In genomic region chr2:18139646-18140045, GRCm38 (mm10) we compare ENCODE assay signal across 11 mouse cellular contexts.
"Had no signal": no experiment of that assay in that cellular context is flagged by ENCODE, and none has a peak within 500 bp of the region (broad histone marks: within the 10 kb centered on the region; RNA-seq: fewer than 3 reads in every experiment).

No protein-coding gene starts in this region.

- DNase-seq: kidney, adult 8-10 months; kidney, postnatal 36 days; thymus, postnatal 4 days had no signal

- H3K4me2 ChIP-seq: limb, embryonic 12.5 days; liver, embryonic 11.5 days; midbrain, embryonic 13.5 days had no signal

- H3K4me3 ChIP-seq: layer of hippocampus, adult 2 months; limb, embryonic 12.5 days; midbrain, embryonic 13.5 days had no signal

- H3K9me3 ChIP-seq: limb, embryonic 12.5 days; midbrain, embryonic 13.5 days had no signal

- H3K4me1 ChIP-seq: limb, embryonic 12.5 days; midbrain, embryonic 13.5 days had no signal

- ATAC-seq: inflammation-experienced regulatory T-cells, adult 6 months; intestine, postnatal 0 days; midbrain, embryonic 13.5 days had no signal

- H3K9ac ChIP-seq: limb, embryonic 12.5 days; midbrain, embryonic 13.5 days had no signal

- H3K27me3 ChIP-seq: limb, embryonic 12.5 days; midbrain, embryonic 13.5 days had no signal

- H3K27ac ChIP-seq: kidney, postnatal 0 days; layer of hippocampus, adult 2 months; limb, embryonic 12.5 days; midbrain, embryonic 13.5 days; stomach, postnatal 0 days had no signal
